Mouse (Mus musculus): Measurements from ENCODE around the gene Abcb1a. TPM values are rescaled to one million over a fixed set of nuclear protein-coding genes. Genes with fewer than 3 reads are reported as not detected.

Gene Abcb1a
- total and polyA plus RNA-seq, 2 experiments: 2.2 to 12.5 TPM

- H3K9ac ChIP-seq (ENCODE audit: low read depth, low read length): no peak overlapping the region
- H3K4me1 ChIP-seq (ENCODE audit: control insufficient read depth, insufficient read depth, low read length): no peaks in the 10 kb centered on the region
- H3K27ac ChIP-seq (replicated peaks; ENCODE audit: insufficient read depth, low read depth, low read length): no peak overlapping the region
- H3K4me3 ChIP-seq (ENCODE audit: insufficient read depth, low read depth, low read length): no peak overlapping the region
- H3K79me2 ChIP-seq (ENCODE audit: control insufficient read depth, insufficient read depth, low read length): no peaks in the 10 kb centered on the region
- no peaks in the 10 kb centered on the region for H3K27me3 ChIP-seq (ENCODE audit: control insufficient read depth, insufficient read depth, low read length)
- DNase-seq (ENCODE audit: extremely low read depth, low read depth, low spot score): peak; percentile 4
- no peak for TF ChIP-seq CTCF (IDR thresholded peaks at IDR 0.05; ENCODE audit: low read depth, low read length)
- no peak for TF ChIP-seq POLR2A (IDR thresholded peaks at IDR 0.05; ENCODE audit: extremely low read depth, insufficient read depth, low read length)
- WGBS: 68% methylated on average over 2 of the region's 2 CpGs
- H3K36me3 ChIP-seq (ENCODE audit: control insufficient read depth, insufficient read depth, low read length): no peaks in the 10 kb centered on the region
Measured at GRCm38 (mm10) chr5:8778311-8778710, 118.4 kb downstream of the Abcb1a start.

DNA sequence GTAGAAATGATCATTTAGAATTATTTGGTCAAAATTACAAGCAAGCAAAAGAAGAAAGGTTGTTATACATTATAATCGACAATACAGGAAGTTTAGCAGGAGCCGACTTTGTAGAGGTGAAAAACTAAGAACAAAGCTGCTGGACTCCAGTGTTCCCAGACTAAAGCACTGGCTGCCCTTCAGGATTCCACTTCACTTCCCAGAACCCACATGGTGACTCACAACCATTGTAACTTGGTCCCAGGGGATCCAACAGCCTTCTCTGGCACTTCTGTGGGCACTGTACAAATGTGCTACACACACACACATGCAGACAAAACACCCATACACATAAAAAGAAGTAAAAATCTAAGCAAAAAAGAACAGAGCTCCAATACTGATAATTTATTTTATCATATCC lies 118.9 kb downstream of the Abcb1a start:
- Histone ChIP-seq H3K79me2 (ENCODE audit: control insufficient read depth, insufficient read depth, low read length) (no peaks in the 10 kb centered on the region), H3K27ac (replicated peaks; ENCODE audit: insufficient read depth, low read depth, low read length) (no peak overlapping the region), H3K27me3 (ENCODE audit: control insufficient read depth, insufficient read depth, low read length) (no peaks in the 10 kb centered on the region), H3K4me3 (ENCODE audit: insufficient read depth, low read depth, low read length) (no peak overlapping the region), H3K9ac (ENCODE audit: low read depth, low read length) (no peak overlapping the region), H3K36me3 (ENCODE audit: control insufficient read depth, insufficient read depth, low read length) (no peaks in the 10 kb centered on the region), H3K4me1 (ENCODE audit: control insufficient read depth, insufficient read depth, low read length) (no peaks in the 10 kb centered on the region)
- WGBS: 82% methylated on average over 2 of the region's 2 CpGs
- TF ChIP-seq POLR2A (IDR thresholded peaks at IDR 0.05; ENCODE audit: extremely low read depth, insufficient read depth, low read length) (no peak), CTCF (IDR thresholded peaks at IDR 0.05; ENCODE audit: low read depth, low read length) (no peak)
- no peak for DNase-seq (ENCODE audit: extremely low read depth, low read depth, low spot score)

DNA sequence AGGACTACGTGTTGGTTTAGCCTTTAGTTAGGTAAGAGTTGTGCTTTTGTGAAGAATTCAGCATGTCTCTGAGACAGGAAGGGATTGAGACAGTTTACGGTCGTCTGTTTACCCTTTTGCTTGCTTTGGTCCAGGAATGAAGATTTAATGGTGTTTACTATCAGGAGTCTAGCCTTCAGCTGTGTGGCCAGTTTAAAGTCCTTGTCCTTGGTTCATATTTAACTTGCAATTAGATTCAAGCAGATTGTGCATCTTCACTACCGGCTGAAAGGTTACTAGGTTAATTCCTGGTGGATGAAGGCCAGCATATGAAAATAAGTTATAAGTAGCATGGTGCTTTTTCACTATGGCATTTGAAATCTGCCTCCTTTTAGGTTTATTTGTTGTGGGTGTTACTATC lies 132.4 kb downstream of the Abcb1a start:
- no peak overlapping the region for H3K9ac ChIP-seq (ENCODE audit: low read depth, low read length)
- H3K4me1 ChIP-seq (ENCODE audit: control insufficient read depth, insufficient read depth, low read length): peaks cover 7% of the 10 kb centered on the region; the same call in 1 of the 2 replicates
- H3K36me3 ChIP-seq (ENCODE audit: control insufficient read depth, insufficient read depth, low read length): no peaks in the 10 kb centered on the region
- no peaks in the 10 kb centered on the region for H3K79me2 ChIP-seq (ENCODE audit: control insufficient read depth, insufficient read depth, low read length)
- no peak for DNase-seq (ENCODE audit: extremely low read depth, low read depth, low spot score)
- TF ChIP-seq CTCF (IDR thresholded peaks at IDR 0.05; ENCODE audit: low read depth, low read length) (no peak), POLR2A (IDR thresholded peaks at IDR 0.05; ENCODE audit: extremely low read depth, insufficient read depth, low read length) (no peak)
- H3K4me3 ChIP-seq (ENCODE audit: insufficient read depth, low read depth, low read length): no peak overlapping the region
- H3K27me3 ChIP-seq (ENCODE audit: control insufficient read depth, insufficient read depth, low read length): no peaks in the 10 kb centered on the region
- 27% methylated on average over 4 of the region's 4 CpGs for WGBS
- no peak overlapping the region for H3K27ac ChIP-seq (replicated peaks; ENCODE audit: insufficient read depth, low read depth, low read length)

Other genes with a start within 250 kb of the Abcb1a start
- gene Dbf4, start 237.4 kb upstream of the Abcb1a start, total RNA-seq (2014; rRNA removed): 1.7 and 2.3 TPM in 2 replicates
- 1.4 and 1.8 TPM in 2 replicates for gene Dbf4, start 237.4 kb upstream of the Abcb1a start, polyA plus RNA-seq (2012; rRNA removed)
- gene Slc25a40, start 237.2 kb upstream of the Abcb1a start, total RNA-seq (2014; rRNA removed): 4.2 and 4.4 TPM in 2 replicates
- 0.62 and 0.66 TPM in 2 replicates for gene Slc25a40, start 237.2 kb upstream of the Abcb1a start, polyA plus RNA-seq (2012; rRNA removed)
- 0.55 and 0.81 TPM in 2 replicates for gene Rundc3b, start 37.1 kb upstream of the Abcb1a start, total RNA-seq (2014; rRNA removed)
- 0.06 and 0.21 TPM in 2 replicates for gene Rundc3b, start 37.1 kb upstream of the Abcb1a start, polyA plus RNA-seq (2012; rRNA removed)
- gene Abcb1b, start 138.1 kb downstream of the Abcb1a start, total RNA-seq (2014; rRNA removed): 1.1 and 2.5 TPM in 2 replicates
- gene Abcb1b, start 138.1 kb downstream of the Abcb1a start, polyA plus RNA-seq (2012; rRNA removed): 0.23 and 2.6 TPM in 2 replicates
- gene Abcb4, start 233.6 kb downstream of the Abcb1a start, total RNA-seq (2014; rRNA removed): 164 and 202 TPM in 2 replicates
- 66.9 and 77.2 TPM in 2 replicates for gene Abcb4, start 233.6 kb downstream of the Abcb1a start, polyA plus RNA-seq (2012; rRNA removed)

All from liver, adult 2 months (tissue).